Mouse (Mus musculus): ENCODE measurements around the gene Gm13043.
"Not testable (repeated sequence)": the region's sequence is repeated elsewhere in the genome, so short reads cannot be mapped to it uniquely, and the experiment has no call there.

Gene Gm13043

GRCm38 (mm10) chr4:143511043-143511442, at the start of gene Gm13043:
TSS of gene Gm13043 (plus strand) at chr4:143511343.
- no peak for DNase-seq (ENCODE audit: low read depth, low spot score)

GRCm38 (mm10) chr4:143535654-143536053, 24.5 kb downstream of the Gm13043 start, which contains the start of gene Gm13040:
TSS of gene Gm13040 (plus strand) at chr4:143535954.
- DNase-seq (ENCODE audit: low read depth, low spot score): not testable (repeated sequence)

- DNase-seq (ENCODE audit: low read depth, low spot score): not testable (repeated sequence)
Observed at GRCm38 (mm10) chr4:143551400-143551799, 40.3 kb downstream of the Gm13043 start, which contains the start of the genes BC080695 and Gm13057. TSS of gene BC080695 (plus strand) at chr4:143551700. TSS of gene Gm13057 (plus strand) at chr4:143551709.

All from c-Kit-negative CD71-positive TER-119-positive erythroid progenitor cells, embryonic 14.5 days (primary cell).